Mouse (Mus musculus) midbrain, embryonic 10.5 days (tissue): Measurements from ENCODE around the gene Gm47995. TPM values are rescaled to one million over a fixed set of nuclear protein-coding genes. Genes with fewer than 3 reads are reported as not detected.
"Not testable (repeated sequence)": the region's sequence is repeated elsewhere in the genome, so short reads cannot be mapped to it uniquely, and the experiment has no call there.

Experiments
- DNase-seq: peaks from one replicate; pipeline ENCODE4 v3.0.0-alpha.2; 2017; ENCODE audit warnings: low spot score
- H3K27ac ChIP-seq: fragments of 300-500 bp; sonication (generic); replicated peaks from 2 replicates; pipeline ENCODE4 v1.5.1; 2016; ENCODE audit warnings: mild to moderate bottlenecking
- H3K27me3 ChIP-seq: fragments of 300-500 bp; sonication (generic); 2 replicates; pipeline ENCODE4 v1.6.1; 2016; ENCODE audit warnings: low read depth, mild to moderate bottlenecking; ENCODE audit not compliant: poor library complexity, severe bottlenecking
- H3K36me3 ChIP-seq: fragments of 300-500 bp; sonication (generic); 2 replicates; pipeline ENCODE4 v1.6.1; 2016; ENCODE audit warnings: mild to moderate bottlenecking, moderate library complexity
- H3K4me1 ChIP-seq: fragments of 300-500 bp; sonication (generic); 2 replicates; pipeline ENCODE4 v1.6.1; 2016
- H3K4me3 ChIP-seq: fragments of 300-500 bp; sonication (generic); 2 replicates; pipeline ENCODE4 v1.5.1; 2016; ENCODE audit warnings: mild to moderate bottlenecking, moderate library complexity
- H3K9me3 ChIP-seq: fragments of 300-500 bp; sonication (generic); replicated peaks from 2 replicates; pipeline ENCODE4 v1.6.1; 2016; ENCODE audit warnings: mild to moderate bottlenecking
- WGBS: fragments of 180-500 bp; shearing (Covaris S2); methylation state at CpG from one replicate; pipeline ENCODE4 v1.1.7; 2016; 5-methylcytosine and 5-hydroxymethylcytosine counted together
- polyA plus RNA-seq: library from polyadenylated mRNA; unstranded; fragments of >200 nt; fragmentation: Nextera tagmentation; extraction: Ambion mirVana; gene quantifications from 2 replicates; pipeline ENCODE4 v1.2.1, GENCODE M21; 2016

Gm47995 gene
- polyA plus RNA-seq, 1 experiment from 2014 or later: not detected

- not testable (repeated sequence) for H3K36me3 ChIP-seq, H3K9me3 ChIP-seq, H3K4me1 ChIP-seq, H3K27ac ChIP-seq, H3K4me3 ChIP-seq, H3K27me3 ChIP-seq, DNase-seq
- WGBS: 51% methylated on average over 4 of the region's 4 CpGs
Measured at GRCm38 (mm10) chr1:151195986-151196385, 2.3 kb upstream of the Gm47995 start.

DNA sequence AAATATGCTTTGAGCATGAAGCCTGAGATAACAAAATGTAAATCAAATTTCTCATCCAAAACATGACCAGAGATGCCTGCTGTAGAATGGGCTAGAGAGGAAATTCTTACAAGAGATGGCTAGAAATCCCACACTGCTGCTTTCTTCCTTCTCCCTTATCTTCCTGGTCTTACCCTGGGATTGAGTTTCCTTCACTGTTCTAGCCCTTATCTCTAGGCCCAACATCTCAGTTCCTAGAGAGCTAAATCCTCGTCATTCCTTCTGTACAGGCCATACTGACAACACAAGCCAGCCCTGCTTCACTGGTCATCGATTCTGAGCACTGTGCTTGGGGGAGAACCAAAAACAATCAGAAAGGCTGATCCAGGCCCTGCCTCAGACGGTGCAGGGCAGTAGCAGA, 1.6 kb upstream of the Gm47995 start:
- not testable (repeated sequence) for H3K36me3 ChIP-seq
- 78% methylated on average over 3 of the region's 3 CpGs for WGBS

GRCm38 (mm10) chr1:151200620-151201019, 2.4 kb downstream of the Gm47995 start:
- not testable (repeated sequence) for H3K4me1 ChIP-seq, DNase-seq, H3K4me3 ChIP-seq, H3K9me3 ChIP-seq, H3K27me3 ChIP-seq, H3K27ac ChIP-seq, H3K36me3 ChIP-seq

More for the DNA sequence above, 1.6 kb upstream of the Gm47995 start:
- not testable (repeated sequence) for H3K4me1 ChIP-seq, H3K4me3 ChIP-seq, H3K27ac ChIP-seq, DNase-seq, H3K27me3 ChIP-seq, H3K9me3 ChIP-seq

- H3K27me3 ChIP-seq, H3K4me1 ChIP-seq, H3K9me3 ChIP-seq, DNase-seq, H3K4me3 ChIP-seq, H3K27ac ChIP-seq, H3K36me3 ChIP-seq: not testable (repeated sequence)
- WGBS: 78% methylated on average over 4 of the region's 5 CpGs
Measured at GRCm38 (mm10) chr1:151202771-151203170, 4.5 kb downstream of the Gm47995 start.

GRCm38 (mm10) chr1:151203818-151204217, 5.6 kb downstream of the Gm47995 start, which contains the start of gene 3110040M04Rik:
Gene 3110040M04Rik, plus strand, starts transcription at chr1:151204121.
- no CpG with 5 or more reads among the region's 6 CpGs for WGBS
- H3K4me1 ChIP-seq, DNase-seq, H3K27me3 ChIP-seq, H3K36me3 ChIP-seq, H3K27ac ChIP-seq, H3K9me3 ChIP-seq, H3K4me3 ChIP-seq: not testable (repeated sequence)

GRCm38 (mm10) chr1:151208493-151208892, 10.2 kb downstream of the Gm47995 start:
- not testable (repeated sequence) for H3K27me3 ChIP-seq, DNase-seq, H3K9me3 ChIP-seq, H3K4me1 ChIP-seq, H3K27ac ChIP-seq, H3K36me3 ChIP-seq, H3K4me3 ChIP-seq
- 82% methylated on average over 4 of the region's 5 CpGs for WGBS

- DNase-seq, H3K9me3 ChIP-seq, H3K36me3 ChIP-seq: not testable (repeated sequence)
Measured at GRCm38 (mm10) chr1:151208944-151209343, 10.7 kb downstream of the Gm47995 start.

GRCm38 (mm10) chr1:151209824-151210355, 11.6 kb downstream of the Gm47995 start, which contains the start of gene Gm47996:
Gene Gm47996, plus strand, starts transcription at chr1:151210131.
- not testable (repeated sequence) for H3K9me3 ChIP-seq, H3K4me3 ChIP-seq, H3K27ac ChIP-seq, H3K27me3 ChIP-seq, H3K36me3 ChIP-seq, H3K4me1 ChIP-seq, DNase-seq
- WGBS: 96% methylated on average over 4 of the region's 8 CpGs

More at GRCm38 (mm10) chr1:151208944-151209343, 10.7 kb downstream of the Gm47995 start:
- not testable (repeated sequence) for H3K27ac ChIP-seq, H3K27me3 ChIP-seq, H3K4me1 ChIP-seq, H3K4me3 ChIP-seq

GRCm38 (mm10) chr1:151211666-151212065, 13.4 kb downstream of the Gm47995 start:
- H3K27ac ChIP-seq, H3K9me3 ChIP-seq, DNase-seq, H3K27me3 ChIP-seq, H3K36me3 ChIP-seq, H3K4me1 ChIP-seq, H3K4me3 ChIP-seq: not testable (repeated sequence)
- WGBS: 90% methylated on average over 5 of the region's 5 CpGs

DNA sequence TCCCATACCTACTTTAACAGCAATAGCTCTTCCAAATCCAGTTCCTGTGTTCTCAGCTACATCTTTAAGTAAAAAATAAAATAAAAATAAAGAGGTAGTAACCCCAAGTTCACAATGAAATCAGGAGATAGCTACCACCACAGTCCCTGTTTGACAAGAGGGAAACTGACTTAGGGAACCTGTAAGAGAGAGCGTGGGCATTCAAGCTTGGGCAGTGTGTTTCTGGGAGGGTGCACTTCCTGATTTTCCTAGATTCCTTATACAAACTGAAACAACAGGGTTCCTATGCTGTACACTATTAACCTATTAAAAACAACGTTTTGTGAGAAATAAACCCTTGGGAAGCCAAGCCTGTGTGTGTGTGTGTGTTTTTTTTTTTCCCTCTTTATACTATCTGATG, 16.6 kb downstream of the Gm47995 start:
- 78% methylated on average over 2 of the region's 2 CpGs for WGBS
- Histone ChIP-seq H3K4me1 (peaks cover 6% of the 10 kb centered on the region), H3K36me3 (no peaks in the 10 kb centered on the region), H3K4me3 (no peak overlapping the region), H3K27me3 (no peaks in the 10 kb centered on the region), H3K27ac (no peak overlapping the region), H3K9me3 (no peaks in the 10 kb centered on the region)
- DNase-seq: no peak

GRCm38 (mm10) chr1:151215985-151216384, 17.7 kb downstream of the Gm47995 start:
- 84% methylated on average over 1 of the region's 1 CpGs for WGBS

GRCm38 (mm10) chr1:151216417-151216816, 18.2 kb downstream of the Gm47995 start:
- 56% methylated on average over 3 of the region's 3 CpGs for WGBS

More at GRCm38 (mm10) chr1:151215985-151216384, 17.7 kb downstream of the Gm47995 start:
- DNase-seq: no peak
- Histone ChIP-seq H3K27me3 (no peaks in the 10 kb centered on the region), H3K9me3 (no peaks in the 10 kb centered on the region), H3K4me3 (no peak overlapping the region), H3K36me3 (no peaks in the 10 kb centered on the region), H3K27ac (no peak overlapping the region), H3K4me1 (peaks cover 6% of the 10 kb centered on the region)

DNA sequence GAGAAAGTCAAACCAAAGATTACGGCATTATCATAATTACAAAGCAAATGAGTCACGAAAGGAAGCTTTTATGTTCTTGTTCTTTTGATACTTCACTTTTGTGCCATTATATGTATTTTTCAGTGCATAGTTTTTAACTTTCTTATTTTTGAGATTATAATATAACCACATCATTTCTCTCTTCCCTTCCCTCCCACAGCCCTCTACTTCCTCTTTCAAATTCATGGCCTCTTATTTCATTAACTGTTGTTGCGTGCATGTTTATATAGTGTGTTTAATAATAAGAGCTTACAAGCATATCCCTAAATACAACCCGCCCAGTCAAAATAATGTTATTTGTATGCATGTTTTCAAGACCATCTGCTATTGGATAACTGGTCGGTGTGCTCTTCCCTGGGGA, 20.8 kb downstream of the Gm47995 start:
- WGBS: 90% methylated on average over 5 of the region's 5 CpGs
- Histone ChIP-seq H3K27me3 (no peaks in the 10 kb centered on the region), H3K9me3 (no peaks in the 10 kb centered on the region), H3K27ac (no peak overlapping the region), H3K4me1 (peaks cover 6% of the 10 kb centered on the region), H3K4me3 (no peak overlapping the region), H3K36me3 (no peaks in the 10 kb centered on the region)
- DNase-seq: no peak

More at GRCm38 (mm10) chr1:151216417-151216816, 18.2 kb downstream of the Gm47995 start:
- no peak for DNase-seq
- Histone ChIP-seq H3K9me3 (no peaks in the 10 kb centered on the region), H3K27ac (no peak overlapping the region), H3K27me3 (no peaks in the 10 kb centered on the region), H3K36me3 (no peaks in the 10 kb centered on the region), H3K4me1 (peaks cover 6% of the 10 kb centered on the region), H3K4me3 (no peak overlapping the region)

- H3K9me3 ChIP-seq: no peaks in the 10 kb centered on the region
- no peaks in the 10 kb centered on the region for H3K36me3 ChIP-seq
- no peaks in the 10 kb centered on the region for H3K27me3 ChIP-seq
- H3K27ac ChIP-seq: no peak overlapping the region
- 78% methylated on average over 7 of the region's 7 CpGs for WGBS
- H3K4me3 ChIP-seq: no peak overlapping the region
- DNase-seq: no peak
- peaks cover 6% of the 10 kb centered on the region for H3K4me1 ChIP-seq
Measured at GRCm38 (mm10) chr1:151220098-151220497, 21.9 kb downstream of the Gm47995 start.
